Mouse (Mus musculus) lung, postnatal 25 days (tissue): ENCODE results near the gene Rab13.

Source experiments
- DNase-seq: peaks from one replicate; pipeline ENCODE4 v3.0.0; 2022; ENCODE audit warnings: low spot score

The Rab13 gene

GRCm38 (mm10) chr3:90263121-90263771 lies 49.8 kb downstream of the Rab13 start:
- no peak for DNase-seq

GRCm38 (mm10) chr3:90264687-90265033 lies 51.2 kb downstream of the Rab13 start:
- no peak for DNase-seq

GRCm38 (mm10) chr3:90265034-90265931 lies 51.8 kb downstream of the Rab13 start, which contains the start of gene Dennd4b:
TSS of gene Dennd4b (plus strand) at chr3:90265185.
- peak; percentile 93 for DNase-seq

GRCm38 (mm10) chr3:90265932-90266741 lies 52.6 kb downstream of the Rab13 start:
- peak; percentile 36 for DNase-seq

GRCm38 (mm10) chr3:90266901-90267775 lies 53.6 kb downstream of the Rab13 start:
- no peak for DNase-seq

GRCm38 (mm10) chr3:90268190-90268589 lies 54.7 kb downstream of the Rab13 start:
- no peak for DNase-seq

- DNase-seq = no peak
Measured at GRCm38 (mm10) chr3:90268971-90269370, 55.5 kb downstream of the Rab13 start.

GRCm38 (mm10) chr3:90270784-90271183 lies 57.3 kb downstream of the Rab13 start:
- no peak for DNase-seq

GRCm38 (mm10) chr3:90272170-90272569 lies 58.7 kb downstream of the Rab13 start:
- DNase-seq = no peak

- DNase-seq = no peak
Measured at GRCm38 (mm10) chr3:90273855-90274254, 60.4 kb downstream of the Rab13 start.

GRCm38 (mm10) chr3:90275286-90275685 lies 61.8 kb downstream of the Rab13 start:
- DNase-seq = no peak
